Mouse (Mus musculus) midbrain, embryonic 11.5 days (tissue): ENCODE measurements around the gene Qtrt2. TPM values are rescaled to one million over a fixed set of nuclear protein-coding genes. Genes with fewer than 3 reads are reported as not detected.

ENCODE experiments used
- ATAC-seq: fragments of 200-750 bp; cut with Nextera tagmentation; 2 replicates; pipeline ENCODE4 v1.8.0; 2017; ENCODE audit warnings: moderate TSS enrichment, moderate library complexity; ENCODE audit not compliant: low FRiP score
- DNase-seq: peaks from one replicate; pipeline ENCODE4 v3.0.0; 2015; ENCODE audit warnings: low spot score; ENCODE audit errors: missing footprints
- H3K27ac ChIP-seq: fragments of 300-500 bp; sonication (generic); 2 replicates; pipeline ENCODE4 v1.5.1; 2014; ENCODE audit warnings: low read depth, low read length
- H3K27me3 ChIP-seq: fragments of 300-500 bp; sonication (generic); 2 replicates; pipeline ENCODE4 v1.6.1; 2014; ENCODE audit warnings: mild to moderate bottlenecking, low read length, moderate library complexity, mixed read lengths; ENCODE audit not compliant: control insufficient read depth, insufficient read depth
- H3K36me3 ChIP-seq: fragments of 300-500 bp; sonication (generic); 2 replicates; pipeline ENCODE4 v1.6.1; 2014; ENCODE audit warnings: mild to moderate bottlenecking, low read length, moderate library complexity, mixed read lengths; ENCODE audit not compliant: control insufficient read depth, insufficient read depth
- H3K4me1 ChIP-seq: fragments of 300-500 bp; sonication (generic); 2 replicates; pipeline ENCODE4 v1.6.1; 2014; ENCODE audit warnings: low read length; ENCODE audit not compliant: control insufficient read depth, insufficient read depth
- H3K4me2 ChIP-seq: fragments of 300-500 bp; sonication (generic); 2 replicates; pipeline ENCODE4 v1.6.1; 2014; ENCODE audit warnings: mild to moderate bottlenecking, moderate library complexity
- H3K4me3 ChIP-seq: fragments of 300-500 bp; sonication (generic); 2 replicates; pipeline ENCODE4 v1.5.1; 2014; ENCODE audit warnings: low read depth, low read length
- H3K9ac ChIP-seq: fragments of 300-500 bp; sonication (generic); 2 replicates; pipeline ENCODE4 v1.6.1; 2014; ENCODE audit warnings: low read length
- H3K9me3 ChIP-seq: fragments of 300-500 bp; sonication (generic); 2 replicates; pipeline ENCODE4 v1.6.1; 2016; ENCODE audit warnings: low read length; ENCODE audit not compliant: control insufficient read depth
- WGBS: fragments of 180-500 bp; shearing (Covaris S2); extraction: QIAGEN DNeasy Blood & Tissue Kit; methylation state at CpG from one replicate; pipeline ENCODE4 v1.1.7; 2014; 5-methylcytosine and 5-hydroxymethylcytosine counted together
- polyA plus RNA-seq: library from polyadenylated mRNA; unstranded; fragments of >200 nt; fragmentation: Nextera tagmentation; extraction: Ambion mirVana; gene quantifications from 2 replicates; pipeline ENCODE4 v1.2.1, GENCODE M21; 2014

Qtrt2 gene
- polyA plus RNA-seq = 39.4 and 39.9 TPM in 2 replicates

DNA sequence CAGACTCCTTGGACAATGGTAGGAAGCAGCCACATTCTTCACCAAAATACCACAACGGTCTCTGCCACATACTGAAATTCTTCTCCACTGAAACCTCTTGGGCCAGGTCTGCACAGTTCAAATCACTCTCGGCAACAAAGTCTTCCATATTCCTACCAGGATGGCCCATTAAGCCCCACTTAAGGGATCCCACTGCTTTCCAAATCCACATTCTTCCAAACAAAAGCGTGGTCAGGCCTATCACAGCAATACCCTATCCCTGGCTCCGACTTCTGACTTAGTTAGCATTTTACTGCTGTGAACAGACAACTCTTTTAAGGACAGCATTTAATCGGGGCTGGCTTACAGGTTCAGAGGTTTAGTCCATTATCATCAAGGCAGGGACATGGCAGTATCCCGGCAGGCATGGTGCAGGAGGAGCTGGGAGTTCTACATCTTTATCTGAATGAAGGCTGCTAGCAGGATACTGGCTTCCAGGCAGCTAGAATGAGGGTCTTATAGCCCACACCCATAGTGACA is at the start of gene Qtrt2:
Qtrt2 (minus strand) TSS at position 469 of the 519 bp plus-strand sequence.
- Histone ChIP-seq H3K9ac (no peak within 1 kb of the TSS), H3K4me2 (no peak within 1 kb of the TSS), H3K27ac (no peak within 1 kb of the TSS), H3K36me3 (no peaks in the 10 kb centered on the region), H3K27me3 (no peaks in the 10 kb centered on the region), H3K9me3 (no peaks in the 10 kb centered on the region), H3K4me3 (no peak within 1 kb of the TSS), H3K4me1 (peaks cover 2% of the 10 kb centered on the region; the same call in 1 of the 2 replicates)
- DNase-seq = no peak
- WGBS = 59% methylated on average over 6 of the region's 6 CpGs
- no peak for ATAC-seq

DNA sequence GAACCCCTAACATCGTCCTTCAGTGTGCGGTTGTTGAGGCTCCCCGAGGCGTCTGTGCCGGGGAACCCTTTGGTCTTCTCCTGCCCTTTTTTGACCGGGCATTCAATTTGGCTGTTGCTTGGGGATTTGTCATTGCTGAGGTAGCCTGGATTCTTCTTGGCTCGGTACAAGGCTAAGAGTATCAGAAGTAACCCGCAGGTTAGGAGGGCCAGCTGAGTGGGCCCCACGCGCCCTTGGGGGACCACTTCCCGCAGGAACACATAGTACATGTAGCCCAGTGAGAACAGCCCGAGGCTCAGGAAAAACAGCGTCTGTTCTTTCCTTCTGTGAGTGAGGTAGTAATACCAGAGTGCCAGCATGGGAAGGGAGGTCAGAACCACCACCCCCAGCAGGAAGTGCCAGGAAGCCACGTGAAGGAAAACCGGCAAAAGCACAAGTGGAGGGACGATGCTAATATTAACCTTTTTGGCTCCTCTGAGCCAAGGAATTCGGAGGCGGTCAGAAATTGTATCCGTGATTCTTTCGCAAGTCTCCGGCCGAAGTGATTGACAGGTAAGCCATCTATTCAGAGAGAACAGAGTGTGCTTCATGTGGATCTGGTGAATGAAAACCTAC is 47.1 kb upstream of the Qtrt2 start:
- no peaks in the 10 kb centered on the region; the same call in 1 of the 2 replicates for H3K27me3 ChIP-seq
- H3K4me2 ChIP-seq = no peak overlapping the region
- WGBS = 85% methylated on average over 22 of the region's 22 CpGs
- no peak for ATAC-seq
- peak; percentile 69 for DNase-seq
- no peaks in the 10 kb centered on the region for H3K9me3 ChIP-seq
- H3K36me3 ChIP-seq = no peaks in the 10 kb centered on the region
- H3K4me1 ChIP-seq = no peaks in the 10 kb centered on the region
- no peak overlapping the region for H3K9ac ChIP-seq
- no peak overlapping the region for H3K27ac ChIP-seq
- no peak overlapping the region for H3K4me3 ChIP-seq

DNA sequence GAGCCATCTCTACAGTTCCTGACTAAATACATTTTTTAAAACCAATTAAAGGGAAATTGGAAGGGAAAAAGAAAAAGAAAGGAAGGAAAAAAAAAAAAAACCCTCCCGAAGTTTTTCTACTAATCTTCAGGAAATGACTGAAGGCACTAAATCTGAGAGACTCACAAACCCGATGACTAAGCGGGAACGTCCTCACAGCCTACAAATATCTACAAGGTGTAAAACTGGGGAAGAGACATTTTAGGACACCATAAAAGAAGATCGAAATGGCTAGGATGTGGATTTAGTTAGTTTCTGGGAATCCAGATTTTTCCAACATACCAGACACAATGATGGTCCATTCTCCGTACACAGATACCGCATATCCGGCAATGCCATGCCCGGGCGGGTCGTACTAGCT is 46.5 kb upstream of the Qtrt2 start:
- WGBS = 95% methylated on average over 11 of the region's 11 CpGs
- Histone ChIP-seq H3K27me3 (no peaks in the 10 kb centered on the region; the same call in 1 of the 2 replicates), H3K4me1 (no peaks in the 10 kb centered on the region), H3K9ac (no peak overlapping the region), H3K36me3 (no peaks in the 10 kb centered on the region), H3K4me2 (no peak overlapping the region), H3K9me3 (no peaks in the 10 kb centered on the region), H3K4me3 (no peak overlapping the region), H3K27ac (no peak overlapping the region)
- DNase-seq = peak; percentile 4
- no peak for ATAC-seq

DNA sequence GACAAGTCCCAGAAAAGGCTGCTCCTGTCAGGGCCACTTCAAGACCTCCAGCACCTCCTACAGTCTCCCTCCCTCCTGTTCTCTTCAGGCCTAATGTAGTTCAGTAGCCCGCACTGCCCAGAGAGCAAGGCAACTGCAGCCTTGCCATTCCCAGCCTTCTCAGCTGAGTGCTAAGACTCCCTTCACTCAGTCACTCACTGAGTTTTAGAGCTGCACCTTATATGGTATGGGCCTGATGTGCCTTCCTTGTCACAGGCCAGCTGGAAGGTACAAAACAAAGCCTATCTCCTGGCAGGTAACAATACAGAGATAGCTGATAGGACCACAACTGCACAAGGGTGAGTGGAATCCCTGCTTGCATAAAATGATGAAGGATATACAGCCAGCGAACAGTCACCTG is 45.8 kb upstream of the Qtrt2 start:
- WGBS = 87% methylated on average over 2 of the region's 2 CpGs
- no peak for ATAC-seq
- no peak overlapping the region for H3K27ac ChIP-seq
- H3K4me1 ChIP-seq = no peaks in the 10 kb centered on the region
- no peak overlapping the region for H3K4me3 ChIP-seq
- no peaks in the 10 kb centered on the region for H3K9me3 ChIP-seq
- no peak overlapping the region for H3K4me2 ChIP-seq
- H3K36me3 ChIP-seq = no peaks in the 10 kb centered on the region
- H3K27me3 ChIP-seq = no peaks in the 10 kb centered on the region
- no peak for DNase-seq
- no peak overlapping the region for H3K9ac ChIP-seq

DNA sequence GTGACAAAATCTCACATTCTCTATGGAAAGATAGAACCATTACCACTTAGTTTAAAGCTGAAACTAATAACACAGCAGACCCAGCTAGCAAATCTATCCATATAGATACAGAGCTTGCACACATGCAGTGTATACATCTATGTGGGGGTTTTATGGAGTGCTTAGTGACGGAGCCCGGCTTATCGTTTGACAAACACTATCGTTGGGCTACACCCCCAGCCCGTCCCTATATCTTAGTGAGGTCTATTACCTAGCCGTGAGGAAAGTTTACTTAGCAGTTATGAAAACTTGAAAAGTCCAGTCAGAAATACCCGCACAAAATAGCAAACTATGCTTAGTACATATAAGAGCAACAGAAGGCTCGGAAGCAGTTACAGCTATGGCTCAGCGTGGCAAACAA is 45.1 kb upstream of the Qtrt2 start:
- Histone ChIP-seq H3K27me3 (no peaks in the 10 kb centered on the region), H3K9me3 (no peaks in the 10 kb centered on the region), H3K4me1 (no peaks in the 10 kb centered on the region), H3K27ac (no peak overlapping the region), H3K4me3 (no peak overlapping the region), H3K9ac (no peak overlapping the region), H3K4me2 (no peak overlapping the region), H3K36me3 (no peaks in the 10 kb centered on the region)
- 92% methylated on average over 9 of the region's 9 CpGs for WGBS
- DNase-seq (no peak), ATAC-seq (no peak)

DNA sequence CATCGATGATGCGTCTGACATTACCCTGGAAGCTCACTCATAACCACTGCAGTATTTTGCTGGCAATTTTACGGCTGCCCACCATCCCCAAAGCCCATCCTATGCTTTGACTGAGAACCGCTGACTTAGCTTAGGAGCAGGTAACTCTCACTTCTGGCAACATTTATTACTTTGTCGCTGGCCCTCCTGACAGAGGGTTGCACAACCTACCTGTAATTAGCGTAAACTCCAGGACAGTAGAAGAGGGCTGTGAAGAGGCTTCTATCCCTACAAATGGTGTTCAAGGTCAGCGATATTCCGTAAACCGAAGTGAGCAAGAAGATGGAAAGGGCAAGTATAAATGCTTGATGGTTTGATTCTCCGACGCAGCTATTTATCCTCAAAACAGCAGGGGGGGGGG is 44.6 kb upstream of the Qtrt2 start:
- no peak overlapping the region for H3K9ac ChIP-seq
- WGBS = 92% methylated on average over 11 of the region's 11 CpGs
- no peak overlapping the region for H3K4me3 ChIP-seq
- H3K27me3 ChIP-seq = no peaks in the 10 kb centered on the region
- DNase-seq (peak; percentile 45), ATAC-seq (no peak)
- no peaks in the 10 kb centered on the region for H3K36me3 ChIP-seq
- H3K4me2 ChIP-seq = no peak overlapping the region
- no peaks in the 10 kb centered on the region for H3K9me3 ChIP-seq
- no peak overlapping the region for H3K27ac ChIP-seq
- no peaks in the 10 kb centered on the region for H3K4me1 ChIP-seq

DNA sequence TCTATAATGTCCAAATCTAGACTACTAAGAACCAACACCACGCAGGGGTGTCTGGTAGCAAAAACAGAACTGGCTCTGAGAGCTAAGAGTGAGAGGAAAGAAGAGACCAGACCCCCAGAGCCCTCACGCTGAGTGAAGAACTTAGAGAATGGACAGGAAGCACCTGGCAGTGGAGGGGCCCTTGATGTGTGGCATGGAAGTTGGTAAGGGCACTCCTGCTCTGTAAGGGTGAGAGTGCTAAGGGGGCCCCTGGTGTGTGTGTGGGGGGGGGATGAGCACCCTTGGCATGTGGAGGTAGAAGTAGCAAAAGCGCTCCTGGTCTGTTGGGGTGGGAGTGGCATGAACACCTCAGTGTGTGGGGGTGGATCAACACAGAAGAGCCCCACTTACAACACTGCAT is 43.8 kb upstream of the Qtrt2 start:
- no peak overlapping the region for H3K27ac ChIP-seq
- 94% methylated on average over 3 of the region's 3 CpGs for WGBS
- no peaks in the 10 kb centered on the region for H3K27me3 ChIP-seq
- H3K36me3 ChIP-seq = no peaks in the 10 kb centered on the region
- no peak overlapping the region for H3K4me2 ChIP-seq
- H3K9ac ChIP-seq = no peak overlapping the region
- H3K9me3 ChIP-seq = no peaks in the 10 kb centered on the region
- DNase-seq (peak; percentile 59), ATAC-seq (no peak)
- H3K4me3 ChIP-seq = no peak overlapping the region
- H3K4me1 ChIP-seq = no peaks in the 10 kb centered on the region

DNA sequence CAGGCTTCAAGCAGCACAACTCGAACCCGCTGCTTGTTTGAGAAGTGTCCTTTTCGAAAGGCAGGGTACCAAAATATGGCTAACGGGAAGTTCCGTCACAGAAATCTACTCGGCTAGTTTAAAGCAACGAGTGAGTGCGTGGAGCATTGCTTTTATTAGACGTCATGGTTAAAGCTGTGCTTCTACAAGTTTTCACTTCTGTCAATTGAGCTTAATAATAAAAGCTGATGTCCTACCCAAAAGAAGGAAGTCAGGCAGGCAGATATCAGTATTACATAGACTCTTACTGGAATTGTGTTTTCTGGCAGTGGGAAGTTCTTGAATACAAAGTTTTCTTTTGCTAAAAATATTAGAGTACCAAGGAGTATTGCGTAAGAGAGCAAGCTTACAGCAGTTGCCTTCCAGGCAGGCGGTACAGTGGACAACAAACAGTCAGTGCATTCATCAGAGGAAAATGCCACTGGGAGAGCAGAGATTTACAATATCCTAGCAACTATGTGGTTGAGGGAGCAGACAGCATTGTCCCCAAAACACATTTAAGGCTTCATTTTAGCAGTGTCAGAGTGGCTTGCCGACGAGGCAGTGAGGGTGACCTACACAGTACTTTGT is 39.3 kb upstream of the Qtrt2 start:
- Histone ChIP-seq H3K4me1 (no peaks in the 10 kb centered on the region), H3K9me3 (no peaks in the 10 kb centered on the region), H3K36me3 (no peaks in the 10 kb centered on the region), H3K4me2 (no peak overlapping the region), H3K27me3 (no peaks in the 10 kb centered on the region), H3K27ac (no peak overlapping the region), H3K9ac (no peak overlapping the region), H3K4me3 (no peak overlapping the region)
- ATAC-seq (no peak), DNase-seq (no peak)
- 84% methylated on average over 13 of the region's 13 CpGs for WGBS

DNA sequence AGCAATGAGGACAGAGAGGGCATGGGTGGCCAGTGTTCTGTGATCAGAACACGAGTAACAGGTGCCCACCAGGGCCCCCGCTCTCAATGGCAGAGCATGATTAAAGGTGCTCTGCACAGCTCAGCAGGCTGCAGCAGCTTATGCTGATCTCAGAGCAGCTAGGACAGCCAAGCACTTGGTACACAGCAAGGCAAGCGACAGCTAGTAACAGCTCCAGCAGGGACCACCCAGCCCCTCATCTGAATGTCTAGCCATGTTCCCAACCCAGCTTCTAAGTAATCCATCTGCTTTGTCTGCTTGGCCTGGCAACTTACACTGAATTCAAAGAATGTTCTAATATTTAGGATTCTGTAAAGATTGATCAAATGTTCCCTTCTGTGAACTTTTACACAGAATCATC is 37.2 kb upstream of the Qtrt2 start:
- Histone ChIP-seq H3K4me3 (no peak overlapping the region), H3K27ac (no peak overlapping the region), H3K9ac (no peak overlapping the region), H3K9me3 (no peaks in the 10 kb centered on the region), H3K4me1 (no peaks in the 10 kb centered on the region), H3K36me3 (no peaks in the 10 kb centered on the region), H3K27me3 (no peaks in the 10 kb centered on the region), H3K4me2 (no peak overlapping the region)
- ATAC-seq = no peak
- no peak for DNase-seq
- 73% methylated on average over 3 of the region's 3 CpGs for WGBS
